Mouse (Mus musculus): ENCODE data around the gene Plxna1. TPM values are rescaled to one million over a fixed set of nuclear protein-coding genes. Genes with fewer than 3 reads are reported as not detected.

Plxna1 gene
- 40.2 and 45.5 TPM in 2 replicates for polyA plus RNA-seq (2015; fragmentation: Nextera tagmentation; extraction: Ambion mirVana)

DNA sequence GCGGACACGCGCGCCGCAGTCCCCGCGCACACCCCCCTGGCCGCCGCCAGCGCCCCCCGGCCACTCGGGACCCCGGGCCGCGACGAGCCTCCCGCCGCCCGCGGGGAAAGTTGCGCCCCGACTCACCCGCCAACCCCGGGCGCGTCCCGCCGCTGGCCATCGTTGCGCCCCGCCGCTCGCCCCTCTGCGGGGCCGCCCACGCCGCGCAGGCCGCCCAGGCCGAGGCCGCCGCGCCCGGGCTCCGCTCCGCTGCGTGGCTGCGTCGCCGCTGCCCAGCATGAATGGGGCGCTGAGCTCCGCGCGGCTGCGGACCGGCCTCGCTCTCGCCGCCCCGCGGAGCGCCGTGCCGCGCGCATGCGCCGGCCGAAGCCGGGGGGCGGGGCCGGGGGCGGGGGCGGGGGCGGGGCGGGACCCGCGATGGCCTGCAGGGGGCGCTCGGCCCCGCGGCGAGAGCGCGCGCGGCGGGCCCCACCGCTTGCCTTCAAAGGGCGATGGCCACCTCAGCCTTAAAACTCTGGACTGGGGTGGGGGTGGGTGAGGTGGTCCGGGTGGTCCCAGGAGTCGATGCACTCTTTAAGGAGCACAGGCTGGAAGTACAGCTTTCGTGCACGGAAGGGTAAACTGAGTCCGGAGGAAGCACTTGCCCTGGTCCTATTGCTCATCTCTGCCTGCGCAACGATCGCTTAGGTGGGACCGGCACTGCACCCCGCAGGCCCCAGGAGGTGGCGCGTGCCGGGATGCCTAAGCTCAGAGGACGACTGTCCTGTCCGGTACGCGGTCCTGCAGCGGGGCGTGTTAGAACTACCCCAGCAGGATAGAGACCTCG, at the start of gene Plxna1:
Gene Plxna1, minus strand, starts transcription at position 340 of the 826 bp plus-strand sequence.

Other genes with a start within 250 kb of the Plxna1 start
- 164 and 192 TPM in 2 replicates for gene Chchd6, start 233.0 kb upstream of the Plxna1 start, polyA plus RNA-seq (2015; fragmentation: Nextera tagmentation; extraction: Ambion mirVana)

Measured in neural tube, postnatal 0 days (tissue).